ENCODE assay signal across 8 mouse cellular contexts in genomic region chr4:103214925-103215820, GRCm38 (mm10). TPM values are rescaled to one million over a fixed set of nuclear protein-coding genes. Genes with fewer than 3 reads are reported as not detected.
DNase-seq lines count a peak whose midpoint lies in the region; ATAC-seq and TF ChIP-seq lines count a peak whose summit lies in the region.

Gene Slc35d1 (minus strand): TSS chr4:103215164.

- H3K9me3 ChIP-seq in heart, embryonic 11.5 days (replicated peaks; ENCODE audit: control insufficient read depth, low read length), result no peaks in the 10 kb centered on the region
- no peaks in the 10 kb centered on the region for H3K9me3 ChIP-seq in kidney, embryonic 16.5 days (ENCODE audit: low read length)
- no peaks in the 10 kb centered on the region for H3K9me3 ChIP-seq in liver, embryonic 11.5 days (ENCODE audit: control insufficient read depth, low read length)
- H3K9me3 ChIP-seq in stomach, embryonic 14.5 days (ENCODE audit: control insufficient read depth, low read depth, low read length), result no peaks in the 10 kb centered on the region

- peak within 1 kb of the TSS; percentile 96 for H3K4me3 ChIP-seq in bone marrow macrophage, adult 2 months (ENCODE audit: insufficient read depth, low read length)
- peak within 1 kb of the TSS; percentile 69 for H3K4me3 ChIP-seq in embryonic fibroblast, embryonic 13.5 days (ENCODE audit: insufficient read depth, low read length)
- peak within 1 kb of the TSS; percentile 70 for H3K4me3 ChIP-seq in heart, embryonic 11.5 days (ENCODE audit: low read depth, low read length)
- peak within 1 kb of the TSS; percentile 75 for H3K4me3 ChIP-seq in kidney, embryonic 16.5 days (ENCODE audit: low read length)
- peak within 1 kb of the TSS; percentile 92 for H3K4me3 ChIP-seq in liver, embryonic 11.5 days (ENCODE audit: low read depth, low read length)
- peak within 1 kb of the TSS; percentile 86 for H3K4me3 ChIP-seq in stomach, embryonic 14.5 days (ENCODE audit: low read depth, low read length)

- 4% methylated on average over 37 of the region's 70 CpGs for WGBS in heart, embryonic 11.5 days (ENCODE audit: insufficient replicate concordance)
- WGBS in kidney, embryonic 16.5 days, result 2% methylated on average over 66 of the region's 70 CpGs
- WGBS in liver, embryonic 11.5 days, result 2% methylated on average over 64 of the region's 70 CpGs
- 2% methylated on average over 48 of the region's 70 CpGs for WGBS in stomach, embryonic 14.5 days

- H3K4me1 ChIP-seq in bone marrow macrophage, adult 2 months (ENCODE audit: control insufficient read depth, insufficient read depth, low read length), result peaks cover 8% of the 10 kb centered on the region; the same call in 1 of the 2 replicates
- H3K4me1 ChIP-seq in embryonic fibroblast, embryonic 13.5 days (ENCODE audit: control insufficient read depth, insufficient read depth, low read length), result no peaks in the 10 kb centered on the region
- H3K4me1 ChIP-seq in heart, embryonic 11.5 days (ENCODE audit: control insufficient read depth, insufficient read depth, low read length), result 0 out of 2 replicates have a peak, but pooled peaks cover 2% of the 10 kb centered on the region
- peaks cover 13% of the 10 kb centered on the region for H3K4me1 ChIP-seq in kidney, embryonic 16.5 days (ENCODE audit: insufficient read depth, low read length)
- 0 out of 2 replicates have a peak, but pooled peaks cover 4% of the 10 kb centered on the region for H3K4me1 ChIP-seq in liver, embryonic 11.5 days (replicated peaks; ENCODE audit: control insufficient read depth, insufficient read depth, low read length)
- peaks cover 8% of the 10 kb centered on the region; the same call in 1 of the 2 replicates for H3K4me1 ChIP-seq in stomach, embryonic 14.5 days (ENCODE audit: control insufficient read depth, insufficient read depth, low read length)

- H3K9ac ChIP-seq in heart, embryonic 11.5 days (ENCODE audit: low read depth, low read length), result peak within 1 kb of the TSS; percentile 91
- peak within 1 kb of the TSS; percentile 99 for H3K9ac ChIP-seq in kidney, embryonic 16.5 days (replicated peaks; ENCODE audit: low read length)
- peak within 1 kb of the TSS; percentile 99 for H3K9ac ChIP-seq in liver, embryonic 11.5 days (ENCODE audit: low read depth, low read length)
- H3K9ac ChIP-seq in stomach, embryonic 14.5 days (replicated peaks; ENCODE audit: low read depth, low read length), result peak within 1 kb of the TSS; percentile 93

- no peak for TF ChIP-seq CTCF in bone marrow macrophage, adult 2 months (IDR thresholded peaks at IDR 0.05; ENCODE audit: low read depth, low read length)
- no peak for TF ChIP-seq CTCF in embryonic fibroblast, embryonic 13.5 days (IDR thresholded peaks at IDR 0.05; ENCODE audit: borderline replicate concordance, insufficient read depth, low read length)

- peak; percentile 85 for ATAC-seq in heart, embryonic 11.5 days (replicated peaks; ENCODE audit: insufficient number of reproducible peaks, low FRiP score, low TSS enrichment)
- peak; percentile 96 for ATAC-seq in kidney, embryonic 16.5 days (ENCODE audit: low FRiP score, low TSS enrichment)
- ATAC-seq in liver, embryonic 11.5 days (replicated peaks; ENCODE audit: low FRiP score), result peak; percentile 82
- ATAC-seq in stomach, embryonic 14.5 days (ENCODE audit: insufficient number of reproducible peaks, insufficient read depth, low FRiP score, low read depth), result peak; percentile 93

- DNase-seq in CD4-positive helper T cell, adult 2 months (ENCODE audit: low read depth, low spot score), result peak; percentile 82
- peak; percentile 83 for DNase-seq in liver, embryonic 11.5 days (ENCODE audit: low spot score)
- DNase-seq in natural killer cell, adult 2 months (ENCODE audit: low spot score in 2 of 2), result peak; percentile 45 to 62

- H3K27me3 ChIP-seq in heart, embryonic 11.5 days (ENCODE audit: control insufficient read depth, insufficient read depth, low read length), result no peaks in the 10 kb centered on the region
- H3K27me3 ChIP-seq in kidney, embryonic 16.5 days (ENCODE audit: insufficient read depth, low read length), result no peaks in the 10 kb centered on the region
- H3K27me3 ChIP-seq in liver, embryonic 11.5 days (replicated peaks; ENCODE audit: control insufficient read depth, insufficient read depth, low read length), result no peaks in the 10 kb centered on the region
- H3K27me3 ChIP-seq in stomach, embryonic 14.5 days (ENCODE audit: control insufficient read depth, insufficient read depth, low read length), result no peaks in the 10 kb centered on the region

- H3K4me2 ChIP-seq in heart, embryonic 11.5 days, result peak within 1 kb of the TSS; percentile 74
- peak within 1 kb of the TSS; percentile 79 for H3K4me2 ChIP-seq in kidney, embryonic 16.5 days (replicated peaks; ENCODE audit: low read depth, low read length)
- peak within 1 kb of the TSS; percentile 85 for H3K4me2 ChIP-seq in liver, embryonic 11.5 days
- H3K4me2 ChIP-seq in stomach, embryonic 14.5 days (replicated peaks; ENCODE audit: low read depth, low read length), result peak within 1 kb of the TSS; percentile 71

- TF ChIP-seq POLR2A in bone marrow macrophage, adult 2 months (IDR thresholded peaks at IDR 0.05; ENCODE audit: borderline replicate concordance, low read depth, low read length), result no peak
- TF ChIP-seq POLR2A in embryonic fibroblast, embryonic 13.5 days (IDR thresholded peaks at IDR 0.05; ENCODE audit: low read depth, low read length), result peak; percentile 69

- peak within 1 kb of the TSS; percentile 55 for H3K27ac ChIP-seq in bone marrow macrophage, adult 2 months (ENCODE audit: insufficient read depth, low read depth, low read length)
- peak within 1 kb of the TSS; percentile 66 for H3K27ac ChIP-seq in embryonic fibroblast, embryonic 13.5 days (ENCODE audit: insufficient read depth, low read length)
- H3K27ac ChIP-seq in heart, embryonic 11.5 days (ENCODE audit: low read depth, low read length), result peak within 1 kb of the TSS; percentile 96
- peak within 1 kb of the TSS; percentile 99 for H3K27ac ChIP-seq in kidney, embryonic 16.5 days (ENCODE audit: low read length)
- H3K27ac ChIP-seq in liver, embryonic 11.5 days (ENCODE audit: low read depth, low read length), result peak within 1 kb of the TSS; percentile 96
- peak within 1 kb of the TSS; percentile 96 for H3K27ac ChIP-seq in stomach, embryonic 14.5 days (ENCODE audit: low read length)

- H3K36me3 ChIP-seq in heart, embryonic 11.5 days (ENCODE audit: control insufficient read depth, insufficient read depth, low read length), result no peaks in the 10 kb centered on the region
- H3K36me3 ChIP-seq in kidney, embryonic 16.5 days (ENCODE audit: insufficient read depth, low read length), result no peaks in the 10 kb centered on the region; the same call in 1 of the 2 replicates
- no peaks in the 10 kb centered on the region; the same call in 1 of the 2 replicates for H3K36me3 ChIP-seq in liver, embryonic 11.5 days (ENCODE audit: control insufficient read depth, insufficient read depth, low read length)
- H3K36me3 ChIP-seq in stomach, embryonic 14.5 days (ENCODE audit: control insufficient read depth, insufficient read depth, low read length), result peaks cover 6% of the 10 kb centered on the region; the same call in 1 of the 2 replicates

RNA-seq across cellular contexts. Expression of gene Slc35d1, which starts in this region (rescaled TPM):
- 4.9 and 6.0 TPM in 2 replicates for polyA plus RNA-seq in bone marrow macrophage, adult 2 months (2012; ENCODE audit: insufficient read depth, insufficient read length, missing spikeins)
- 14.0 and 20.6 TPM in 2 replicates for polyA plus RNA-seq in embryonic fibroblast, embryonic 13.5 days (2011; ENCODE audit: insufficient read length, low read depth, missing spikeins)
- polyA plus RNA-seq in heart, embryonic 11.5 days (2014; fragmentation: Nextera tagmentation; extraction: Ambion mirVana), result 8.8 and 11.1 TPM in 2 replicates
- 7.3 and 8.2 TPM in 2 replicates for polyA plus RNA-seq in kidney, embryonic 16.5 days (2015; fragmentation: Nextera tagmentation; extraction: Ambion mirVana)
- polyA plus RNA-seq in liver, embryonic 11.5 days (2014; fragmentation: Nextera tagmentation; extraction: Ambion mirVana), result 15.4 and 16.8 TPM in 2 replicates
- polyA plus RNA-seq in stomach, embryonic 14.5 days (2014; fragmentation: Nextera tagmentation; extraction: Ambion mirVana), result 10.1 and 10.6 TPM in 2 replicates

Comparison
In these comparisons a context has a peak if more than half of its experiments do, and no peak if none do; other contexts are left out.
1. Peak in every context shown above with its lines: DNase-seq, ATAC-seq, H3K4me3 ChIP-seq and H3K27ac ChIP-seq.